Mouse (Mus musculus) stomach, postnatal 0 days (tissue): Measurements from ENCODE around the gene Abr.

Experiments used
- CTCF ChIP-seq: IDR thresholded peaks from 2 replicates; pipeline ENCODE4 v1.5.1; 2016; ENCODE audit warnings: antibody characterized with exemption, low read depth, mild to moderate bottlenecking, moderate library complexity
- EP300 ChIP-seq: optimal IDR thresholded peaks from 2 replicates; pipeline ENCODE3; 2016; ENCODE audit warnings: antibody characterized with exemption

- TF ChIP-seq CTCF (no peak), EP300 (no peak)
Measured at GRCm38 (mm10) chr11:76495127-76496028, 126.7 kb downstream of the Abr start.
